Mouse (Mus musculus): ENCODE measurements around the gene Fbl. TPM values are rescaled to one million over a fixed set of nuclear protein-coding genes. Genes with fewer than 3 reads are reported as not detected.

The Fbl gene
- polyA plus RNA-seq (2012; rRNA removed): 25.7 and 29.3 TPM in 2 replicates

DNA sequence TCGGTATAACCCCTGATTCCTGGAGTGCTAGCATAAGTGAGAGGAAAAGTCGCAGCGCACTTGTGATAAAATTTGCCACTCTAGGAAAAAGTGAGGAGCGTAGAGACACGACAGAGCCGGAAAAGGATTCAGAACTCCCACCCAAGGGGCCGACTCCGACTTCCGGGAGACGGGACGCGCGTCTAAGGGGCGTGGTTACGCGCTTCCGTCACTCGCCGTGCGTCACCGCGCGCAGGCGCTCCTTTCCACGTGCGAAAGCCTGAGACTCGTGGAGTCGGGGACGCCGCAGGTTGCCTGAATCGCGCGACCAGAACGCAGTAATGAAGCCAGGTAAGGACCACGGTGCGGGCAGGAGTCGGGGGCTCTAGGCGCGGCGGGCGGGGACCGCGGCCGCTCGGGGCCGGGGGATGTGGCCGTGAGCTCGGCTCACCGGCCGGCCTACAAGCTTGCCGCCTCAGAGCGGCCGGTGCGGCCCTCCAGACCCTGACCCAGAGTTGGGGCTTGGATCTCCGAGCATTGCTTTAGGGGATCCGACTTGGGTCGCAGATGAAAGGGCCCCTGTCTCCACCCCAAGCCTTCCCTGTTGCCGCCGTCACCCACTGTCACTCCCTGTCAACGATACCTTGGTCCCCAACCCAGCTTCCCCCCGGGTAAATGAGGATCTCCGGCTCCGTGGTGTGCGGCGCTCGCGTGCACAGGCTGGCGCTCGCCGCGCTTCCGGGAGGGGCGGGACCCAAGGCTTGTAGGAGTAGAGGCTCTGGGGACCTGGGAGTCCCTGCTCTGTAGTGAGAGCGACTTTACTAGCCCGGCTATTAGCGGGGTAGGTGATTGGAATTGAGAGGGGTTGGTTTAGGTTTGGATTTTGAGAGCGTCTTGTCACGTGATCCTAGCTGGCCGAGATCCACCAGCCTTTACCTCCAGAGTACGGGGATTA is at the start of gene Fbl:
Gene Fbl (plus strand): TSS at position 222 of the 934 bp plus-strand sequence.

DNA sequence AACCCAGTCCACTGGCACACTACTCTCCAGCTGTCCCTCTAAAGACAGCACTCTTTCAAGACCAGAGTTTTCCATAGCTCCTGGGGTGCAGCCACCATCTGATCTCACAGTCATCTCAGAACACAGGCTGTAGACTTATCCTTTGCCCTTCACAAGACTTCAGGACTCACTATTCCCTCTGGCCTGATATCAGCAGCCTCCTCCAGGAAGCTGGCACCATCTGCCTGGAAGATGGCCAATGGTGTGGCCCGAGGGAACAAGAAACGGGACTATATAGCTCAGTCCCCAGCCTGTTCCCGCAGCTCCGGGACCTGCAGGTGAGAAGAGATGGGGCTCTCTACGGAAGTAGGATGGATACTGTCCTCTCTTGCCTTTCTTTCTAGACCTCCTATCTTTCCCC is 40.3 kb upstream of the Fbl start, which contains the start of gene 9530053A07Rik:
Gene 9530053A07Rik (plus strand): TSS at position 301 of the 400 bp plus-strand sequence.

DNA sequence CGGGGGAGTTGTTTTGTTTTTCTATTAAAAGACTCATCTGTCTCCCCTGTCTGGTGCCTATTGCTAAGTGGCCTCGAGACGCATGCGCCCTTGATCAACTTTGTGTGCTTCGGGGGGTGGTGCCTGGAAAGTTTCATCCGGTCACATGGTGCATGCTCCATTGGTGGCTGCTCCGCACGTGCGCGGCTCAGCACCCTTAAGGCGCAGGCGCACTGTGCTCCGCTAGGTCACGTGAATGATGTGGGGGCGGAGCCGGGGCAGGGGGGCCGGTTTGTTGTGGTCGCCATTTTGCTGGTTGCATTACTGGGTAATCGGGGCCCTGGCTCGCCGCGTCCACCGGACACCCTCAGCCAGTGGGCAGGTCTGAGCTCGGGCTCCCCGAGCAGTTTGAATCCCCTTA is 9.7 kb downstream of the Fbl start, which contains the start of gene Dyrk1b:
Gene Dyrk1b (plus strand): TSS at position 242 of the 400 bp plus-strand sequence.

Other genes with a start within 250 kb of the Fbl start
- gene Zfp974, start 240.2 kb upstream of the Fbl start, polyA plus RNA-seq (2012; rRNA removed): 0.73 and 1.2 TPM in 2 replicates
- 0.44 and 0.61 TPM in 2 replicates for gene Zfp780b, start 190.5 kb upstream of the Fbl start, polyA plus RNA-seq (2012; rRNA removed)
- 0.12 and 0.15 TPM in 2 replicates for gene Zfp850, start 155.6 kb upstream of the Fbl start, polyA plus RNA-seq (2012; rRNA removed)
- 82.0 and 91.9 TPM in 2 replicates for gene Psmc4, start 119.6 kb upstream of the Fbl start, polyA plus RNA-seq (2012; rRNA removed)
- gene Fcgbp, start 98.5 kb upstream of the Fbl start, polyA plus RNA-seq (2012; rRNA removed): 3,234 and 3,450 TPM in 2 replicates
- 0.41 and 0.66 TPM in 2 replicates for gene 9530053A07Rik, start 40.2 kb upstream of the Fbl start, polyA plus RNA-seq (2012; rRNA removed)
- 38.3 and 38.8 TPM in 2 replicates for gene Dyrk1b, start 9.8 kb downstream of the Fbl start, polyA plus RNA-seq (2012; rRNA removed)
- gene Eid2, start 98.2 kb downstream of the Fbl start, polyA plus RNA-seq (2012; rRNA removed): 6.1 and 6.9 TPM in 2 replicates
- 9.7 and 11.1 TPM in 2 replicates for gene Eid2b, start 108.0 kb downstream of the Fbl start, polyA plus RNA-seq (2012; rRNA removed)
- gene Selenov, start 121.5 kb downstream of the Fbl start, polyA plus RNA-seq (2012; rRNA removed): 0.12 TPM in 1 of 2 replicates, not detected in the other
- 0.59 and 0.84 TPM in 2 replicates for gene Dll3, start 132.5 kb downstream of the Fbl start, polyA plus RNA-seq (2012; rRNA removed)
- gene Timm50, start 142.4 kb downstream of the Fbl start, polyA plus RNA-seq (2012; rRNA removed): 64.2 and 71.4 TPM in 2 replicates
- 99.8 and 106 TPM in 2 replicates for gene Supt5, start 169.0 kb downstream of the Fbl start, polyA plus RNA-seq (2012; rRNA removed)
- gene Rps16, start 180.9 kb downstream of the Fbl start, polyA plus RNA-seq (2012; rRNA removed): 1,165 and 1,439 TPM in 2 replicates
- gene Plekhg2, start 202.9 kb downstream of the Fbl start, polyA plus RNA-seq (2012; rRNA removed): 24.4 and 27.5 TPM in 2 replicates
- gene Zfp36, start 210.5 kb downstream of the Fbl start, polyA plus RNA-seq (2012; rRNA removed): 66.9 and 93.6 TPM in 2 replicates
- 46.6 and 48.5 TPM in 2 replicates for gene Med29, start 223.0 kb downstream of the Fbl start, polyA plus RNA-seq (2012; rRNA removed)
- 77.0 and 82.7 TPM in 2 replicates for gene Paf1, start 223.2 kb downstream of the Fbl start, polyA plus RNA-seq (2012; rRNA removed)

Data from colon, adult 2 months (tissue).